In genomic region chr7:91456796-91457195, GRCm38 (mm10) we compare ENCODE assay signal across 18 mouse cellular contexts.
A peak's percentile ranks its signal among the peaks of the same experiment; 100 is the strongest.
DNase-seq lines count a peak whose midpoint lies in the region; ATAC-seq and TF ChIP-seq lines count a peak whose summit lies in the region.
"Had no signal": no experiment of that assay in that cellular context is flagged by ENCODE, and none has a peak within 500 bp of the region (broad histone marks: within the 10 kb centered on the region; RNA-seq: fewer than 3 reads in every experiment).

No protein-coding gene starts in this region.

- H3K27me3 ChIP-seq in forebrain, embryonic 14.5 days (replicated peaks; ENCODE audit: control insufficient read depth, insufficient read depth, low read length): no peaks in the 10 kb centered on the region
- H3K27me3 ChIP-seq in forebrain, embryonic 11.5 days (ENCODE audit: control insufficient read depth, insufficient read depth, low read length): no peaks in the 10 kb centered on the region
- H3K27me3 ChIP-seq in midbrain, embryonic 15.5 days (replicated peaks): no peaks in the 10 kb centered on the region
- H3K27me3 ChIP-seq in midbrain, postnatal 0 days (ENCODE audit: insufficient read depth, low read length): no peaks in the 10 kb centered on the region
- H3K27me3 ChIP-seq: embryonic facial prominence, embryonic 13.5 days had no signal

- H3K4me3 ChIP-seq in forebrain, embryonic 14.5 days (ENCODE audit: low read depth, low read length): no peak overlapping the region
- H3K4me3 ChIP-seq in forebrain, embryonic 11.5 days (ENCODE audit: low read depth, low read length): no peak overlapping the region
- H3K4me3 ChIP-seq in layer of hippocampus, adult 2 months: no peak overlapping the region
- H3K4me3 ChIP-seq in midbrain, embryonic 15.5 days: no peak overlapping the region
- H3K4me3 ChIP-seq in midbrain, postnatal 0 days (ENCODE audit: low read depth, low read length): no peak overlapping the region
- H3K4me3 ChIP-seq: embryonic facial prominence, embryonic 10.5 days; embryonic facial prominence, embryonic 13.5 days; erythroblast, embryonic 14.5 days; gastrocnemius, adult 2 months had no signal

- no peak overlapping the region for H3K9ac ChIP-seq in forebrain, embryonic 14.5 days (ENCODE audit: low read length)
- H3K9ac ChIP-seq in forebrain, embryonic 11.5 days (ENCODE audit: low read length): no peak overlapping the region
- no peak overlapping the region for H3K9ac ChIP-seq in midbrain, embryonic 15.5 days
- no peak overlapping the region for H3K9ac ChIP-seq in midbrain, postnatal 0 days (replicated peaks; ENCODE audit: low read length, poor library complexity, severe bottlenecking)
- H3K9ac ChIP-seq: embryonic facial prominence, embryonic 13.5 days; hindbrain, embryonic 14.5 days had no signal

- H3K27ac ChIP-seq in forebrain, embryonic 14.5 days (ENCODE audit: low read depth, low read length): no peak overlapping the region
- H3K27ac ChIP-seq in forebrain, embryonic 11.5 days (ENCODE audit: low read depth, low read length): no peak overlapping the region
- H3K27ac ChIP-seq in layer of hippocampus, adult 2 months: peak overlapping the region; percentile 36
- H3K27ac ChIP-seq in midbrain, embryonic 15.5 days: no peak overlapping the region
- no peak overlapping the region for H3K27ac ChIP-seq in midbrain, postnatal 0 days (ENCODE audit: low read depth, low read length)
- H3K27ac ChIP-seq: embryonic facial prominence, embryonic 10.5 days; embryonic facial prominence, embryonic 13.5 days; gastrocnemius, adult 2 months; hindbrain, embryonic 14.5 days; hindbrain, postnatal 0 days had no signal

- ATAC-seq in forebrain, embryonic 14.5 days: peak; percentile 52
- no peak for ATAC-seq in forebrain, embryonic 11.5 days (replicated peaks; ENCODE audit: low FRiP score)
- ATAC-seq in midbrain, embryonic 15.5 days (replicated peaks): peak; percentile 43; the same call in 1 of the 2 replicates
- no peak for ATAC-seq in midbrain, postnatal 0 days (ENCODE audit: low FRiP score)
- ATAC-seq: activated CD4-positive, CD25-positive, alpha-beta regulatory T cell, adult 4 months; inflammation-experienced regulatory T-cells, adult 6 months; intestine, embryonic 16.5 days had no signal

- H3K9me3 ChIP-seq in forebrain, embryonic 14.5 days (replicated peaks; ENCODE audit: control insufficient read depth, low read length): no peaks in the 10 kb centered on the region
- no peaks in the 10 kb centered on the region for H3K9me3 ChIP-seq in forebrain, embryonic 11.5 days (ENCODE audit: control insufficient read depth, low read length)
- H3K9me3 ChIP-seq in midbrain, embryonic 15.5 days: no peaks in the 10 kb centered on the region
- H3K9me3 ChIP-seq in midbrain, postnatal 0 days (ENCODE audit: low read length): no peaks in the 10 kb centered on the region
- H3K9me3 ChIP-seq: embryonic facial prominence, embryonic 10.5 days; embryonic facial prominence, embryonic 13.5 days had no signal

- DNase-seq in forebrain, embryonic 14.5 days (ENCODE audit: low spot score): no peak
- DNase-seq in forebrain, embryonic 11.5 days (ENCODE audit: low spot score): no peak
- DNase-seq in layer of hippocampus, adult 2 months (ENCODE audit: low spot score in 2 of 2): no peak
- no peak for DNase-seq in layer of hippocampus, adult 9-11 months
- DNase-seq in midbrain, postnatal 0 days (ENCODE audit: low spot score): no peak
- DNase-seq in B cell, adult 2 months: no peak
- DNase-seq: gastrocnemius, adult 2 months; heart, adult 11 months had no signal

- no peak overlapping the region for H3K4me2 ChIP-seq in forebrain, embryonic 14.5 days (ENCODE audit: low read length)
- no peak overlapping the region for H3K4me2 ChIP-seq in forebrain, embryonic 11.5 days (ENCODE audit: low read depth, low read length, severe bottlenecking)
- no peak overlapping the region for H3K4me2 ChIP-seq in midbrain, embryonic 15.5 days
- H3K4me2 ChIP-seq in midbrain, postnatal 0 days (ENCODE audit: low read depth, low read length, poor library complexity, severe bottlenecking): no peak overlapping the region
- H3K4me2 ChIP-seq: embryonic facial prominence, embryonic 13.5 days; heart, embryonic 11.5 days; hindbrain, embryonic 14.5 days had no signal

- no peaks in the 10 kb centered on the region for H3K36me3 ChIP-seq in forebrain, embryonic 14.5 days (ENCODE audit: control insufficient read depth, insufficient read depth, low read length)
- H3K36me3 ChIP-seq in forebrain, embryonic 11.5 days (ENCODE audit: control insufficient read depth, insufficient read depth, low read length): no peaks in the 10 kb centered on the region
- no peaks in the 10 kb centered on the region for H3K36me3 ChIP-seq in midbrain, embryonic 15.5 days (replicated peaks)
- H3K36me3 ChIP-seq in midbrain, postnatal 0 days (ENCODE audit: insufficient read depth, low read length): no peaks in the 10 kb centered on the region
- H3K36me3 ChIP-seq: embryonic facial prominence, embryonic 10.5 days; embryonic facial prominence, embryonic 13.5 days had no signal

- 8% methylated on average over 1 of the region's 1 CpGs for WGBS in forebrain, embryonic 14.5 days
- 11% methylated on average over 1 of the region's 1 CpGs for WGBS in forebrain, embryonic 11.5 days
- WGBS in midbrain, embryonic 15.5 days: 15% methylated on average over 1 of the region's 1 CpGs
- WGBS in midbrain, postnatal 0 days: 22% methylated on average over 1 of the region's 1 CpGs

- no peak for TF ChIP-seq CTCF in layer of hippocampus, adult 2 months (conservative IDR thresholded peaks at IDR 0.05)
- TF ChIP-seq CTCF in midbrain, postnatal 0 days (IDR thresholded peaks at IDR 0.05): no peak

- H3K4me1 ChIP-seq in forebrain, embryonic 14.5 days (ENCODE audit: control insufficient read depth, insufficient read depth, low read length): no peaks in the 10 kb centered on the region
- H3K4me1 ChIP-seq in forebrain, embryonic 11.5 days (replicated peaks; ENCODE audit: control insufficient read depth, insufficient read depth, low read length): no peaks in the 10 kb centered on the region
- no peaks in the 10 kb centered on the region for H3K4me1 ChIP-seq in midbrain, embryonic 15.5 days
- H3K4me1 ChIP-seq in midbrain, postnatal 0 days (ENCODE audit: insufficient read depth, low read length): no peaks in the 10 kb centered on the region
- H3K4me1 ChIP-seq: embryonic facial prominence, embryonic 10.5 days; embryonic facial prominence, embryonic 13.5 days had no signal

Comparison
In these comparisons a context has a peak if more than half of its experiments do, and no peak if none do; other contexts are left out.
1. ATAC-seq: peak in forebrain, embryonic 14.5 days (single experiment) and midbrain, embryonic 15.5 days (single experiment); none in forebrain, embryonic 11.5 days (single experiment) and midbrain, postnatal 0 days (single experiment).